Mouse (Mus musculus) megakaryocyte, adult 5-6 weeks (primary cell): Measurements from ENCODE around the gene Clec4n. TPM values are rescaled to one million over a fixed set of nuclear protein-coding genes. Genes with fewer than 3 reads are reported as not detected.
"Not testable (repeated sequence)": the region's sequence is repeated elsewhere in the genome, so short reads cannot be mapped to it uniquely, and the experiment has no call there.

Experiments used
- ATAC-seq: 2 replicates; pipeline ENCODE4 v1.8.0; 2016; ENCODE audit warnings: mild to moderate bottlenecking, inconsistent platforms; ENCODE audit not compliant: poor library complexity, severe bottlenecking
- total RNA-seq, 2 experiments: library from RNA; stranded (forward) in 1 of 2; stranded (reverse) in 1 of 2; fragments of 153-499, 151-499 nt in 1 of 2; fragments of 221-1000, 200-1000 nt in 1 of 2; gene quantifications; 2 replicates each; pipeline versions ENCODE4 v1.2.3 to v1.2.4; 2015 to 2017

The Clec4n gene
- total RNA-seq, 2 experiments from 2014 or later: 1.5 to 2.5 TPM

GRCm38 (mm10) chr6:123289753-123290152, 60.1 kb downstream of the Clec4n start, which contains the start of gene Clec4e:
Clec4e (minus strand) TSS chr6:123289870.
- ATAC-seq: peak; percentile 82

- ATAC-seq: no peak
Observed at GRCm38 (mm10) chr6:123292751-123293400, 63.2 kb downstream of the Clec4n start.

GRCm38 (mm10) chr6:123293509-123293908, 63.9 kb downstream of the Clec4n start:
- not testable (repeated sequence) for ATAC-seq

Other genes with a start within 250 kb of the Clec4n start
- gene Clec4a4, start 239.5 kb upstream of the Clec4n start, total RNA-seq (2015): 1.9 and 2.4 TPM in 2 replicates
- 0.40 and 0.53 TPM in 2 replicates for gene Clec4a4, start 239.5 kb upstream of the Clec4n start, total RNA-seq (2017)
- gene Clec4b1, start 179.9 kb upstream of the Clec4n start, total RNA-seq (2015): 35.7 and 37.7 TPM in 2 replicates
- gene Clec4b1, start 179.9 kb upstream of the Clec4n start, total RNA-seq (2017): 26.7 and 30.1 TPM in 2 replicates
- 336 and 371 TPM in 2 replicates for gene Clec4a2, start 123.4 kb upstream of the Clec4n start, total RNA-seq (2015)
- 258 and 267 TPM in 2 replicates for gene Clec4a2, start 123.4 kb upstream of the Clec4n start, total RNA-seq (2017)
- gene Clec4b2, start 57.0 kb upstream of the Clec4n start, total RNA-seq (2015): 1.4 and 3.3 TPM in 2 replicates
- 1.7 and 3.3 TPM in 2 replicates for gene Clec4b2, start 57.0 kb upstream of the Clec4n start, total RNA-seq (2017)
- gene Clec4d, start 32.3 kb downstream of the Clec4n start, total RNA-seq (2015): 45.3 and 55.3 TPM in 2 replicates
- gene Clec4d, start 32.3 kb downstream of the Clec4n start, total RNA-seq (2017): 31.2 and 42.5 TPM in 2 replicates
- gene Clec4e, start 60.0 kb downstream of the Clec4n start, total RNA-seq (2015): 44.8 and 44.9 TPM in 2 replicates
- 43.8 TPM in 2 replicates for gene Clec4e, start 60.0 kb downstream of the Clec4n start, total RNA-seq (2017)
- gene Vmn2r19, start 78.5 kb downstream of the Clec4n start, total RNA-seq (2015): not detected in 2 replicates
- gene Vmn2r19, start 78.5 kb downstream of the Clec4n start, total RNA-seq (2017): not detected in 2 replicates
- gene Vmn2r20, start 188.3 kb downstream of the Clec4n start, total RNA-seq (2015): not detected in 2 replicates
- not detected in 2 replicates for gene Vmn2r20, start 188.3 kb downstream of the Clec4n start, total RNA-seq (2017)